Mouse (Mus musculus) urinary bladder, adult 2 months (tissue): ENCODE measurements around the gene Tlr2. TPM values are rescaled to one million over a fixed set of nuclear protein-coding genes. Genes with fewer than 3 reads are reported as not detected.
"Not testable (repeated sequence)": the region's sequence is repeated elsewhere in the genome, so short reads cannot be mapped to it uniquely, and the experiment has no call there.

Experiments used
- DNase-seq: peaks from one replicate; pipeline ENCODE4 v3.0.0; 2022; ENCODE audit warnings: low spot score
- polyA plus RNA-seq: library from polyadenylated mRNA; depleted of rRNA; stranded (reverse); fragments of >200 nt; gene quantifications from 2 replicates; pipeline ENCODE4 v1.2.3, GENCODE M21; 2012; rRNA removed

Tlr2 gene
- 8.2 and 10.3 TPM in 2 replicates for polyA plus RNA-seq

DNA sequence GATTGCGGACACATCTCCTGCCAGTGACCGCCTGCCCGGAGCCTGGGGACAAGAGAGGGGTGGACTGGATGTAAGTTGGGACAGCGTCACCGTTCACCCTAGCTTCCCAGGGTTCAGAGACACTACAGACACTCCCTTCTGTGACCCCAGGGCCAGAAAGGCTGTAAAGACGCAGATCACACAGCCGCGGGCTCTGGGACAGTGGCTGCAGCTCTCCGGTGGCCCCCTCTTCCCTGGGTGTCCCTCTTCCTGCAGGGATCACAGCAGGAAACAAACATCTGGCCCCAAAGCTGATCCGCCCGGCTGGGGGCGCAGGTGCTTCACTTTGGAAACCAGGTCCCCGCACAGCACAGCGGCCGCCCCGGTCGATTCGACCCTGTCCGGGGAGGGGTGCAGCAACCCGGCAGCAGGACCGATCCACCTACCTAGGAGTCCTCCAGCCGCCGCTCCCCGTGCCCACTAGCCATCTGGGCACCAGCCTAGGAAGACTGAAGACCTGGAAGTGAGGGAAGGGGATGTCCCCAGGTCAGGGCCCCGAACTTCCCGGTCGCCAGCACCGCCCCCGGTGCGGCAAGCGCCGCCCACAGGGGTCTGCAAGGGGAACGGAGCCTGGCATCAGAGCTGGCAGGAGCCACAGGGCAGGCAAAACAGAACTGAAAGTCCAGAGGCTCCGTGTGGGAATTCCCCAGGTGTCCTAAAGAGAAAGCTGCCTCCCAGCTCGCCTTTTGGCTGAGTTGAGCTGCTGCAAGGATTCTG, at the start of gene Tlr2:
TSS of gene Tlr2 (minus strand) at position 673 of the 756 bp plus-strand sequence.
- peak; percentile 76 for DNase-seq

GRCm38 (mm10) chr3:83885163-83885562, 43.6 kb upstream of the Tlr2 start:
- DNase-seq = no peak

DNA sequence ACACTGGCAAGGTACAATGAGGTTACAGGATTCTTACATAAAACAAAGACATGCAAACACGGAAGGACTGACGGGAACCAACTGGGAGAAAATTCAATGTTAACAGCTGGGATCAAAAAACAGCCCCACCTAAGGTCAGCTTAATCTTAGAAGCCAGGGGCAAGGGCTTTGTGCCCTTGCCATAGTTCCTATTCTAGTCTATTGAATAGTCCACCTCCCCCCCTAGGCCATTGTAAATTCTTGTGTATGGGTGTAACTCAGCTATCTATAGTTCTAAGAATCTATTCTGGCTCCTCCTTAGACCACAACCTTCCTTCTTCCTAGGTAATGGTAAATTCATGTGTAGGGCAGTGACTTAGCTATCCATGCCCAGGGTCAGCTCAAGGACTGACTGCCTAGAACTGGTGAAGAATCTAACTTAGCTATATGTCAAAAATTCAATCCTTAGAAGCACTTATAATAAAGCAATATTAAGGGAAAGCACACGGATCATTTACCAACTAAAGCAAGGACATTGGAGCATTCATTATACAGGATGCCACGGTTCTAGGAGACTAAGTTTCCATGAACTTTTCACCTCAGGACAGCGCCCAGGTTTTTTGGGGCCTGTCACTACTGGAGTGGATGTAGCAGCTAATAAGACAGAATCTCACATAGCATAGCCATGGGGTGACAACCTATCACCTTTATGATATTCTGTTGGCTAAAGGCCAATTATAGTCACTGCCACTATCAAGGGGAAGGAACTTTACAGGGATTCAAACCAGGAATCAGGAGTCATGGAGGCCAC, 37.9 kb upstream of the Tlr2 start:
- not testable (repeated sequence) for DNase-seq

- no peak for DNase-seq
Observed at GRCm38 (mm10) chr3:83878801-83879200, 37.2 kb upstream of the Tlr2 start.

- no peak for DNase-seq
Observed at GRCm38 (mm10) chr3:83876299-83876698, 34.7 kb upstream of the Tlr2 start.

GRCm38 (mm10) chr3:83875078-83875477, 33.5 kb upstream of the Tlr2 start:
- not testable (repeated sequence) for DNase-seq

DNA sequence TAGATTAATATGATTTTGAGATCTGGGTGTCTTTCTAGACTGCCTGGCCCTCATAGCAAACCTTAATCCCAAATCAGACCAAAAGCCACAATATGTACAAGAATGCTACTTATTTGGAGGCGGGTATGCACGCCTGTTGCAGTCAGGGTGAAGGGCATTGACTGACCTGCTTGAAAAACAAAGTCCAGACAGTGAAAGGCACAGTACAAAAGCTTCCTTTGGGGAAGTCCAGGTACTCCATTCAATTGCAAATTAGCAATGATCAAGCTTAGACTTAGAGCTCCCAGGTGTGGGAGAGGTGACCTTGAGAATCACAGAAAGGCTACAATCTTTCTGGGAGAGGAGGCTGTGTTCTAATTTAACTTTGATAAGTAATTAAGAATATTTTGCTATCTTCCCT, 31.3 kb upstream of the Tlr2 start:
- not testable (repeated sequence) for DNase-seq

- not testable (repeated sequence) for DNase-seq
Observed at GRCm38 (mm10) chr3:83871962-83872361, 30.4 kb upstream of the Tlr2 start.

DNA sequence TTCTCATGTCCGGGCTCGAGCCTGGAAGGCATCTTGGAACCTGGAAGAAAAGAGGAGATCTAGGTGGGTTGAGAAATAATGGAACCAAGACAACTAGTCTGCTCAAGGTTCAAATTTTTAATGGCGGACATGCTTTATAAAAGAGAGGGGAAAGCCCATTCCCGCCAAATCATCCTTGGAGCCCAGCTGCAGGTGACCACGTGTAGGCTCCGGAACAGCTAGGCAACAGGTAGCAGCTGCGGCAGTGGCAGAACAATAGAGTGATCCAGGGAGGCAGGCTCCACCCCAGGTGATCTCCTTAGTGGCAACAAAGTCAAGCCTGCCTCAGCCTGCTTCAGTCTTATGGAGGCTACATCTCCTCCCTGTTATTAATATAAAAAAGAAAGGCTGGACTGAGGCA, 30.0 kb upstream of the Tlr2 start:
- not testable (repeated sequence) for DNase-seq

DNA sequence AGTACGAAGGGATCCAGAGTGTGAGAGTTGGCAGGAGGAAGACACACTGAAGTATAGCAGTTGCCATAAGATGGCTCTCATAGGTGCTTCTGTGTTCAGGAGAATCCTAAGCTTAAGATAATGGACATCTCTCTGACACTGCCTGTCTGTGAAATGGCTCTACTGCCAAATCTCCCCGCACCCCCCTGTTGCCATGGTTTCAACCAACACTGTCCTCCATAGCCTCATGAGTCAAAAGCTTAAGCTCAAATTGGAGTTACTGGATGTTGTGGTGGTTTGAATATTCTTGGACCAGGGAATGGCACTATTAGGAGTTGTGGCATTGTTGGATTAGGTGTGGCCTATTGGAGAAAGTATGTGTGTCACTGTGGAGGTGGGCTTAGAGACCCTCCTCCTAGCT, 28.2 kb upstream of the Tlr2 start:
- DNase-seq = no peak

GRCm38 (mm10) chr3:83867026-83867425, 25.5 kb upstream of the Tlr2 start:
- not testable (repeated sequence) for DNase-seq

DNA sequence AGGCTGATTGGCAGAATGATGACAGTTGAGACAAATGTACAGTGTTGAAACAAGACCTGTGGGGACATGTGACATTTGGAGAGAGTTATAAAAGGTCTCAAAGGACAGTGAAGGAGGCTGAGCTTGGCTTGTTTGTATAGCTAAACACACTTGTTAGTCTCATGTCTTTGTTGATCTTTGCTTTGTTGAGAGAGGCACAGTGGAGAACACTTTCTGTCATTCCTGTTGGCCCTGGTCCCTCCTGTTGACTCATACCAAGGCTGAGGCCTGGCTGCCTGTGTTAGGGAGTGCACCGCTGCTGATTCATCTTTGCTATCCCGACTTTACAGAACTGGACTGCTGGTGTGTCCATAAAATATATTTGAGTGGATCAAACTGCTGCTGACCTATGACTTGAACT, 23.6 kb upstream of the Tlr2 start:
- peak; percentile 29 for DNase-seq

DNA sequence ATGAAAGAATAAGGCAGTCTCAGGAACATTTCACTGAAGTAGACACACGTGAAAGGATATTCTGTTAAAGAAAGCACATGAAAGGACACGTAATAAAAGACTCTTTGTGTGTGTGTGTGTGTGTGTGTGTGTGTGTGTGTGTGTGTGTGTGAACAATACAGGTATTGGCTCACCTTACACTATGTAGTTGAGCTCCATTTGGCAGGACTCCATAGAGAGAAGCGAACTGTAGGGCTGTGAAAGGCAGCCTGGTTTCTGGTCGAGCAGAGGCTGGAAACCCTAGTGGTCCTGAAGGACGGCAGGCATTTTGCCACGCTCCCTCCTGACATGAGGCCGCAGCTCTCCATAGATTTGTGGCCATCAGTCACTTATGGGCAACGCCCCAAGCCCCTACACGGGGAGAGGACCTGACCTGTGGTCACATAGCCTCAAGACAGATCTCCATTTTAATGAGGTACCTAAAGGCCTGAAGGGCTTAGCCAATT, 22.5 kb upstream of the Tlr2 start:
- DNase-seq = no peak

- DNase-seq = no peak
Observed at GRCm38 (mm10) chr3:83862956-83863355, 21.4 kb upstream of the Tlr2 start.

DNA sequence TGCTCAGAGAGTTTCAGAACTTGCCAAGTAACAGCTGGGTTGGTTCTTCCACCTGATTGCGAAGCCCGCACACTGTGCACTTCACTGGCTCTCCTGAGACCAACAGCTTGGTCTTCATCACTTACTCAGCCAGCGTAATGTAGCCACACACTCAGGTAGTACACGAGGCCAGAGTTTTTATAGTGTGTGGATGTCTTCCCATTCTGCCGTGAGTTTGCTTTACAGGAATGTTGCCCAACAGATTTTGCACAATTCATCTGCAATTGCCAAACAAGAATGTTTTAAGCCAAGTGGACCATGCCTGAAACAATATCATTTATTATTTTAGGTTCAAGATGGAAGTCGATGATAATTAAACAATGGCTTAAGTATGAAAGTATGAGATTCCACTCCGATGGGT, 18.0 kb upstream of the Tlr2 start:
- DNase-seq = no peak

- DNase-seq = no peak
Observed at GRCm38 (mm10) chr3:83859071-83859470, 17.5 kb upstream of the Tlr2 start.

- DNase-seq = no peak
Observed at GRCm38 (mm10) chr3:83857621-83858020, 16.1 kb upstream of the Tlr2 start.

DNA sequence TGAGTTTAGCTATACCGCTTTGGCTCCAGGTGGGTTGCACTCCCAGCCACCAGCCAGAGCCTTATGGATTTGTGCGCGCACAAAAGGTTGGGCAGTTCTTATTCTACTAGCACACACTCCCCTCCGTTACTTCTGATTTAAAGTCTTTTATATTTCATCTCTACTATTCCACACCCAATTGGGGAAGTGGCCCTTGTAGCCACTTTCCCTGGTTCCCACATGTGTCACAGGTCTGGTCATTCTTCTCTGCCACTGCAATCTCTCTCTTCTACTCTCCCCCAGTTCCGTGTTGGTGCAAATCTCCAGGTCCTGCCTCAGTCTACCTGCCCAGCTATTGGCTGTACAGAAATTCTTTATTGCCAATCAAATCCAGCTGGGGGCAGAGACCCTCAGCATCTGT, 14.1 kb upstream of the Tlr2 start:
- no peak for DNase-seq

- DNase-seq = no peak
Observed at GRCm38 (mm10) chr3:83849341-83849740, 7.8 kb upstream of the Tlr2 start.

GRCm38 (mm10) chr3:83844766-83845520, 3.4 kb upstream of the Tlr2 start:
- no peak for DNase-seq

DNA sequence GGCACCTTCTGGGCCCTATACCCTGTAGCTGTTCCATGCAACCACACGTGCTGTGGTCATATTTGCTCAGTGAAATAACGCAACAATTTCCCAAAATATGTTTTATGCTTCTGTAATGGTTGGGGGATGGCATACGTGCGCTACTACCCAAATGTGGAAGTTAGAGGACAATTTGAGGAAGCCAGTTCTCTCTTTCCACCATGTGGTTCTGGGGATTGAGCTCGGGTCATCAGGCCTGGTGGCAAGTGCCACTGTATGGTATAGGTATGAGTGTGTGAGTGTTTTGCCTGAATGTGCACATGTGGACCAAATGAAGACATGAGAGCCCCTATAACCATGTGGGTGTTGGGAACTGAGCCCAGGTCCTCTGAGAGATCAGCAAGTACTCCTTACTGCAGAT, 2.1 kb downstream of the Tlr2 start:
- DNase-seq = no peak

- no peak for DNase-seq
Observed at GRCm38 (mm10) chr3:83836685-83837084, 4.9 kb downstream of the Tlr2 start.
